Mouse (Mus musculus) brain, embryonic 14.5 days (tissue): ENCODE measurements around the gene Sept1.

ENCODE experiments used
- CTCF ChIP-seq: fragments of 200-500 bp; IDR thresholded peaks from 2 replicates; pipeline ENCODE4 v1.5.1; 2012; ENCODE audit warnings: inconsistent platforms, mild to moderate bottlenecking, moderate library complexity, borderline replicate concordance; ENCODE audit not compliant: insufficient read depth, insufficient read length; ENCODE audit errors: extremely low read depth
- POLR2A ChIP-seq: fragments of 200-500 bp; IDR thresholded peaks from 2 replicates; pipeline ENCODE4 v1.6.1; 2012; ENCODE audit warnings: mild to moderate bottlenecking, inconsistent platforms, borderline replicate concordance; ENCODE audit not compliant: poor library complexity, insufficient read depth, insufficient read length, severe bottlenecking; ENCODE audit errors: extremely low read depth

- TF ChIP-seq CTCF (no peak), POLR2A (no peak)
Observed at GRCm38 (mm10) chr7:127192989-127193388, 39.9 kb downstream of the Sept1 start.
